ENCODE assay signal across 13 mouse cellular contexts in the genomic region with DNA sequence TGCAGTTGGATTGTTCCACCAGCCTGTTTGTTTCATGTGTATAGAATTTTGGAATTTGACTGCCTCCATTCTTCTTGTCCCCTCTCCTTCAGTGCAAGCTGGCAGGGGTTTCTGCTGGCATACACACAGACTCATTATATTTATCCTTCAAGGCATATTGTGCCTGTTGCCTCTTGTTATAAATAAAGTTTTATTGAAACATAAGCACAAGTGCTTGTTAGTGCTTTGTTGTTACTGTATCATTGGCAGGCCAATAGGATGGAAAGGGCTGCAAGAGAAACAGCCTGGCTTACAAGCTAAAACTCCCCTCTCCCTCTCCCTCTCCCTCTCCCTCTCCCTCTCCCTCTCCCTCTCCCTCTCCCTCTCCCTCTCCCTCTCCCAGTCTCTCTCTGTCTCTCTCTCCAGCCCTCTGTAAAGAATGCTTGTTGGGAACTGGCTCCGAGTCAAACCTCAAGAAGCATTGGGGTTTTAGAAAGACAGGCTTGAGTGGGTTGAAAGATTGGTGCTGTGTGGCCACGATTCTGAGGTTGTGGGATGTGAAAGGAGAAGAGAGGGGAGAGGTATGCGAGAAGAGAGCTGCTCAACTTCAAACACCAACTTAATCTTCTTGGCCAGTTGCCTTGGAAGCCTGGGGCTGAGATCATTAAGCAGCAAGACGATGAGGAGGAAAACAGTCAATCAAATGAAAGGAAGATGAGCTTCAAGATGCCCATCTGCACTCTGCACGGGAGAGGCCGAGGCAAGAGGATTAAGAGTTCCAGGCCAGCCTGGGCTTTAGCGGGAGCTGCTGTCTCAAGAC.
DNase-seq lines count a peak whose midpoint lies in the region; ATAC-seq lines count a peak whose summit lies in the region.
"Had no signal": no experiment of that assay in that cellular context is flagged by ENCODE, and none has a peak within 500 bp of the region (broad histone marks: within the 10 kb centered on the region; RNA-seq: fewer than 3 reads in every experiment).

No protein-coding gene starts in this region.

- 0 out of 2 replicates have a peak overlapping the region, but pooled peaks have one; percentile 13 for H3K27ac ChIP-seq in kidney, embryonic 15.5 days
- peak overlapping the region; percentile 77 for H3K27ac ChIP-seq in embryonic facial prominence, embryonic 12.5 days
- H3K27ac ChIP-seq in midbrain, embryonic 15.5 days = peak overlapping the region; percentile 53; the same call in 1 of the 2 replicates
- H3K27ac ChIP-seq: limb, embryonic 12.5 days had no signal

- H3K4me3 ChIP-seq in kidney, embryonic 15.5 days (replicated peaks) = no peak overlapping the region
- no peak overlapping the region for H3K4me3 ChIP-seq in embryonic facial prominence, embryonic 12.5 days
- no peak overlapping the region for H3K4me3 ChIP-seq in midbrain, embryonic 15.5 days
- H3K4me3 ChIP-seq: limb, embryonic 12.5 days; megakaryocyte, embryonic 14.5 days had no signal

- WGBS in kidney, embryonic 15.5 days = 19% methylated on average over 7 of the region's 7 CpGs
- 12% methylated on average over 7 of the region's 7 CpGs for WGBS in embryonic facial prominence, embryonic 12.5 days
- 7% methylated on average over 7 of the region's 7 CpGs for WGBS in midbrain, embryonic 15.5 days

- no peak for DNase-seq in kidney, postnatal 10 days
- DNase-seq in NIH3T3 (ENCODE audit: low read depth) = peak; percentile 52
- DNase-seq in gastrocnemius, adult 18-20 months (ENCODE audit: low spot score) = no peak
- no peak for DNase-seq in left cerebral cortex, adult 8-10 months (ENCODE audit: low spot score in 2 of 2)
- DNase-seq: adrenal gland, postnatal 25 days; cerebellum, adult 9-10 months; heart, adult 11 months; kidney, adult 11 months had no signal

- peaks cover 14% of the 10 kb centered on the region for H3K4me1 ChIP-seq in kidney, embryonic 15.5 days
- peaks cover 30% of the 10 kb centered on the region for H3K4me1 ChIP-seq in embryonic facial prominence, embryonic 12.5 days
- H3K4me1 ChIP-seq in midbrain, embryonic 15.5 days = peaks cover 14% of the 10 kb centered on the region
- H3K4me1 ChIP-seq: megakaryocyte, embryonic 14.5 days had no signal

- no peaks in the 10 kb centered on the region for H3K36me3 ChIP-seq in kidney, embryonic 15.5 days
- H3K36me3 ChIP-seq in embryonic facial prominence, embryonic 12.5 days = no peaks in the 10 kb centered on the region
- H3K36me3 ChIP-seq in midbrain, embryonic 15.5 days (replicated peaks) = no peaks in the 10 kb centered on the region
- H3K36me3 ChIP-seq: limb, embryonic 12.5 days had no signal

- H3K27me3 ChIP-seq in kidney, embryonic 15.5 days = peaks cover 32% of the 10 kb centered on the region
- H3K27me3 ChIP-seq in embryonic facial prominence, embryonic 12.5 days = peaks cover 11% of the 10 kb centered on the region; the same call in 1 of the 2 replicates
- peaks cover 25% of the 10 kb centered on the region for H3K27me3 ChIP-seq in midbrain, embryonic 15.5 days (replicated peaks)

- no peak for ATAC-seq in kidney, embryonic 15.5 days (replicated peaks; ENCODE audit: low FRiP score)
- no peak for ATAC-seq in embryonic facial prominence, embryonic 12.5 days (ENCODE audit: insufficient number of reproducible peaks, insufficient read depth, low FRiP score, low TSS enrichment)
- no peak for ATAC-seq in midbrain, embryonic 15.5 days (replicated peaks)

- no peak overlapping the region for H3K9ac ChIP-seq in kidney, embryonic 15.5 days
- H3K9ac ChIP-seq in embryonic facial prominence, embryonic 12.5 days = no peak overlapping the region
- no peak overlapping the region for H3K9ac ChIP-seq in midbrain, embryonic 15.5 days
- H3K9ac ChIP-seq: limb, embryonic 12.5 days had no signal

- H3K9me3 ChIP-seq in kidney, embryonic 15.5 days (replicated peaks) = no peaks in the 10 kb centered on the region
- H3K9me3 ChIP-seq in embryonic facial prominence, embryonic 12.5 days = no peaks in the 10 kb centered on the region
- no peaks in the 10 kb centered on the region for H3K9me3 ChIP-seq in midbrain, embryonic 15.5 days
- H3K9me3 ChIP-seq: limb, embryonic 12.5 days; megakaryocyte, embryonic 14.5 days had no signal

- H3K4me2 ChIP-seq in kidney, embryonic 15.5 days = no peak overlapping the region
- peak overlapping the region; percentile 26 for H3K4me2 ChIP-seq in embryonic facial prominence, embryonic 12.5 days (replicated peaks)
- 0 out of 2 replicates have a peak overlapping the region, but pooled peaks have one; percentile 18 for H3K4me2 ChIP-seq in midbrain, embryonic 15.5 days
- H3K4me2 ChIP-seq: limb, embryonic 12.5 days had no signal

Comparison
In these comparisons a context has a peak if more than half of its experiments do, and no peak if none do; other contexts are left out.
1. H3K27ac ChIP-seq: peak in every context shown above with its lines; median percentile 77 in embryonic facial prominence, embryonic 12.5 days; 53 in midbrain, embryonic 15.5 days; 13 in kidney, embryonic 15.5 days.